Mouse (Mus musculus) heart, adult 2 months (tissue): ENCODE measurements around the gene Thumpd3.

Experiments used
- EP300 ChIP-seq: fragments of 200-500 bp; IDR thresholded peaks from 2 replicates; pipeline ENCODE4 v1.6.1; 2011; ENCODE audit warnings: low read depth, low read length, control low read depth; ENCODE audit not compliant: insufficient read depth
- POLR2A ChIP-seq: fragments of 200-500 bp; IDR thresholded peaks from 2 replicates; pipeline ENCODE4 v1.6.1; 2011; ENCODE audit warnings: mild to moderate bottlenecking, low read depth, low read length, control low read depth; ENCODE audit not compliant: insufficient read depth

GRCm38 (mm10) chr6:113041215-113041990 lies 4.6 kb upstream of the Thumpd3 start:
- no peak for TF ChIP-seq POLR2A
- no peak for TF ChIP-seq EP300
